Mouse (Mus musculus) small intestine, adult 2 months (tissue): ENCODE results near the gene Lsm3. TPM values are rescaled to one million over a fixed set of nuclear protein-coding genes. Genes with fewer than 3 reads are reported as not detected.

Source experiments
- H3K27ac ChIP-seq: fragments of 200-500 bp; 2 replicates; pipeline ENCODE4 v1.5.1; 2012; ENCODE audit warnings: low read depth, low read length, control low read depth, inconsistent platforms; ENCODE audit not compliant: insufficient read depth
- H3K27me3 ChIP-seq: fragments of 200-500 bp; 2 replicates; pipeline ENCODE4 v1.6.1; 2012; ENCODE audit warnings: mild to moderate bottlenecking, moderate library complexity, low read length, inconsistent platforms; ENCODE audit not compliant: control insufficient read depth, insufficient read depth
- H3K36me3 ChIP-seq: fragments of 200-500 bp; 2 replicates; pipeline ENCODE4 v1.6.1; 2012; ENCODE audit warnings: mild to moderate bottlenecking, low read length, control low read depth, inconsistent platforms; ENCODE audit not compliant: control insufficient read depth, insufficient read depth
- H3K4me1 ChIP-seq: fragments of 200-500 bp; 2 replicates; pipeline ENCODE4 v1.6.1; 2012; ENCODE audit warnings: low read length, inconsistent platforms, mixed read lengths; ENCODE audit not compliant: control insufficient read depth, insufficient read depth, insufficient read length
- H3K4me3 ChIP-seq: fragments of 200-500 bp; 2 replicates; pipeline ENCODE4 v1.5.1; 2012; ENCODE audit warnings: low read depth, mild to moderate bottlenecking, control low read depth, inconsistent platforms, low read length, moderate library complexity
- CTCF ChIP-seq: fragments of 200-500 bp; IDR thresholded peaks from 2 replicates; pipeline ENCODE4 v1.5.1; 2012; ENCODE audit warnings: low read depth, mild to moderate bottlenecking, control low read depth, inconsistent platforms, low read length, moderate library complexity, mixed read lengths; ENCODE audit not compliant: insufficient replicate concordance, insufficient read length; ENCODE audit errors: extremely low read depth
- POLR2A ChIP-seq: fragments of 200-500 bp; IDR thresholded peaks from 2 replicates; pipeline ENCODE4 v1.6.1; 2012; ENCODE audit warnings: low read depth, mild to moderate bottlenecking, control low read depth, inconsistent platforms, low read length, moderate library complexity
- WGBS: fragments of 180-500 bp; shearing (Covaris S2); methylation state at CpG from one replicate; pipeline ENCODE4 v1.1.7; 2018; 5-methylcytosine and 5-hydroxymethylcytosine counted together
- polyA plus RNA-seq: library from polyadenylated mRNA; depleted of rRNA; stranded (reverse); fragments of >200 nt; gene quantifications from 2 replicates; pipeline ENCODE4 v1.2.3, GENCODE M21; 2012

Lsm3 gene
- polyA plus RNA-seq, 1 experiment, result 12.5 TPM

- TF ChIP-seq CTCF (no peak), POLR2A (no peak)
- peaks cover 18% of the 10 kb centered on the region for H3K36me3 ChIP-seq
- WGBS, result 0% methylated on average over 27 of the region's 27 CpGs
- H3K4me1 ChIP-seq, result peaks cover 9% of the 10 kb centered on the region
- H3K4me3 ChIP-seq, result peak overlapping the region; percentile 80
- peak overlapping the region; percentile 32 for H3K27ac ChIP-seq
- no peaks in the 10 kb centered on the region for H3K27me3 ChIP-seq
Measured at GRCm38 (mm10) chr6:91473805-91474440, 41.8 kb upstream of the Lsm3 start.

DNA sequence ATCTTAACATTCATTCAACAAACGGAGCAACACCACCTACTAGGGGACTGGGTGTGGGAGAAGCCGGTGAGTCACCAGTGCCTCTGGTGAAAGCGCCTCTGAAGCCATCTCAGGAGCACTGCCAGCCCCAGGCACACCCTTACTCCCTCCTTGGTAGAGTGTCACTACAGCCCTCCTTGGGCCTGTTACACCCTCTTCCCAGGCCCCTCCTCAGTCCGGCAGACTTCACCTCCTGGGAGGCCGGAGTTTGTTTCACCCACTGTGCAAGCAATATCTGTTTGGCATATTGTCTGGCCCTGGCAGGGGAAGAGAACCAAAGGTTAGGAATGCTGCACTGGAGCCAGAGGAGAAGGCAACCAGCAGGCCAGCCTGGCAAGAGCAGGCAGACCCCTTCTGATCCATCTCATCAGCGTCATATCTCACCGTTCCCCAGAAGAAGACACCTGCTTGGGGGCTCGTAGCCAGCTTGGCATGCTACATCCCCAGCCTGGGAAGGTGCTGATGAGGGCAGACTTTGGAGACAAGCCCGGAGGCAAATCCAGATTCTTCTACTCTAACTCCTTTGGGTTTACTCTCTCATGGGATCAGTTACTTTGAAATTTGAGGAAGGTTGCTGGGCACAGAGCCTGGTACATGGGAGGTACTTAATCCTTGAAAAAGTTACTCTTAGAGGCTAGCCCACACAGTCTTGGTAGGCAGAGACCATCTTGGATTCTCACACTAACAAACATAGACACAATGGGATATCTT, 41.1 kb upstream of the Lsm3 start:
- Histone ChIP-seq H3K36me3 (peaks cover 25% of the 10 kb centered on the region), H3K27ac (peak overlapping the region; percentile 32), H3K4me1 (peaks cover 9% of the 10 kb centered on the region), H3K4me3 (peak overlapping the region; percentile 80), H3K27me3 (no peaks in the 10 kb centered on the region)
- TF ChIP-seq POLR2A (no peak), CTCF (no peak)
- 44% methylated on average over 9 of the region's 9 CpGs for WGBS

GRCm38 (mm10) chr6:91476541-91476940, 39.2 kb upstream of the Lsm3 start:
- no peak overlapping the region for H3K27ac ChIP-seq
- H3K36me3 ChIP-seq, result peaks cover 38% of the 10 kb centered on the region
- no peaks in the 10 kb centered on the region for H3K27me3 ChIP-seq
- H3K4me3 ChIP-seq, result no peak overlapping the region
- peaks cover 9% of the 10 kb centered on the region for H3K4me1 ChIP-seq
- TF ChIP-seq CTCF, result no peak
- TF ChIP-seq POLR2A, result no peak
- 100% methylated on average over 2 of the region's 2 CpGs for WGBS

DNA sequence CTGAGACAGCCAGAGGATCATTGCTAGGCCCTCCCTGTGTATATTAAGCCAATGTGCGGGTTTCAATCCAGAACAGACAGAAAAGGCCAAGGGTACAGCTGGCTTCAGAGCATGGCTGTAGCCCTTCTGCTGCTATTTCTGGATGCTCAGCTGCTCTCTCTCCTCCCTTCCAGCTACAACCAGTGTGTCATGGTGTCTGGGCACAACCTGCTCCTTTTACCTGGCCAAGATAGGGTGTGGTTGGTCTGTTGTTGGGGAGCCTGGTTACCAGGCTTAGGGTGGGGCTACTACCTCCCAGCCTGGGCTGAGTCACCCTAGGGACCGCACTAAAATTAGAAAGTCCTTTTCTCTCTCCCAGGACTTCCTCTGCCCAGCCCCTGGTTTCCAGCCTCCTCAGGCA, 32.4 kb upstream of the Lsm3 start:
- WGBS, result 73% methylated on average over 2 of the region's 2 CpGs
- no peak overlapping the region for H3K27ac ChIP-seq
- H3K4me1 ChIP-seq, result no peaks in the 10 kb centered on the region
- TF ChIP-seq CTCF, result no peak
- no peak for TF ChIP-seq POLR2A
- no peak overlapping the region for H3K4me3 ChIP-seq
- H3K36me3 ChIP-seq, result peaks cover 77% of the 10 kb centered on the region
- H3K27me3 ChIP-seq, result no peaks in the 10 kb centered on the region

DNA sequence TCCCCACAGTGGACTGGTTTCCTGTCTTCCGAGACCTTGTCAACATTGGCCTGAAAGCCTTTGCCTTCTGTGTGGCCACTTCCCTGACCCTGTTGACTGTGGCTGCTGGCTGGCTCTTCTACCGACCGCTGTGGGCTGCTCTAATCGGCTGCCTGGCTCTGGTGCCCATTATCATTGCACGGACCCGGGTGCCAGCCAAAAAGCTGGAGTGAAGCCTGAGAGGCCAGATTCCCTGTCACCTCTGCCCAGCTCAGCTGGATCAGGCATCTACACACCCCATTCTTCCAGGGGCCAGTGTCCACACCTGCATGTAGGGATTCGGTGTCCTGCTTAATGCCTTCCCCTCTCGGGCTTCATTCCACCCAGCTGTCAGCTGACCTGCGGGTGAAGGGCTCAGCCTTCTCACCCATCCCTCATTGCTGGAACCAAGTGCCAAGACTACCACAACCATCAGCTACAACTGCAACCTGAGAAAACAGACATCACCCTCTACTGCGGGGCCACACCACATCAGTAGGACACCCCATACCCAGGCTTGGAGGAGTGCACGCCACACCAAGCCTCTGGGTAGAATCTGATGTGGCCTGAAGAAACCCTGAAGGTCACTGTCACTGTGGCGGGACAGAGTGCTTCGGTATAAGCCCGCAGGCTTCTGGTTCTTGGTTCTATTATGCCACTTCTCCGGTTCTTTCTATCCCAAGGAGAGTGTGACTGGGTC, 28.8 kb upstream of the Lsm3 start:
- TF ChIP-seq CTCF, result no peak
- TF ChIP-seq POLR2A, result no peak
- Histone ChIP-seq H3K4me3 (no peak overlapping the region), H3K27me3 (no peaks in the 10 kb centered on the region), H3K4me1 (peaks cover 3% of the 10 kb centered on the region), H3K36me3 (peaks cover 67% of the 10 kb centered on the region), H3K27ac (no peak overlapping the region)
- WGBS, result 90% methylated on average over 15 of the region's 15 CpGs

GRCm38 (mm10) chr6:91488496-91489212, 27.1 kb upstream of the Lsm3 start:
- WGBS, result 54% methylated on average over 9 of the region's 9 CpGs
- Histone ChIP-seq H3K36me3 (peaks cover 59% of the 10 kb centered on the region), H3K27me3 (no peaks in the 10 kb centered on the region), H3K4me3 (no peak overlapping the region), H3K4me1 (peaks cover 3% of the 10 kb centered on the region), H3K27ac (peak overlapping the region; percentile 42)
- TF ChIP-seq CTCF, result no peak
- no peak for TF ChIP-seq POLR2A

GRCm38 (mm10) chr6:91489872-91490271, 25.9 kb upstream of the Lsm3 start:
- 82% methylated on average over 10 of the region's 10 CpGs for WGBS

More at GRCm38 (mm10) chr6:91489872-91490271, 25.9 kb upstream of the Lsm3 start:
- Histone ChIP-seq H3K4me1 (peaks cover 3% of the 10 kb centered on the region), H3K4me3 (peak overlapping the region; percentile 4), H3K36me3 (peaks cover 52% of the 10 kb centered on the region), H3K27ac (peak overlapping the region; percentile 61), H3K27me3 (no peaks in the 10 kb centered on the region)
- TF ChIP-seq CTCF (no peak), POLR2A (no peak)
